Mouse (Mus musculus) CH12.LX (cell line): ENCODE measurements around the gene Evx2. TPM values are rescaled to one million over a fixed set of nuclear protein-coding genes. Genes with fewer than 3 reads are reported as not detected.

Source experiments
- DNase-seq: peaks from one replicate; pipeline ENCODE4 v3.0.0-alpha.2; 2013; ENCODE audit errors: extremely low read depth
- H3K27ac ChIP-seq: 2 replicates; pipeline ENCODE4 v1.5.1; 2012; ENCODE audit warnings: low read depth, mild to moderate bottlenecking, control low read depth, moderate library complexity; ENCODE audit not compliant: insufficient read depth
- H3K27me3 ChIP-seq: replicated peaks from 2 replicates; pipeline ENCODE3; 2012; ENCODE audit warnings: inconsistent platforms
- H3K36me3 ChIP-seq, 2 experiments: replicated peaks in 1 of 2; 2 replicates each; pipeline versions ENCODE3 to v1.6.1; 2012; ENCODE audit warnings: inconsistent platforms in 1 of 2, low read length in 1 of 2, mild to moderate bottlenecking in 1 of 2, mixed read lengths in 1 of 2, moderate library complexity in 1 of 2; ENCODE audit not compliant: control insufficient read depth in 1 of 2, insufficient read depth in 1 of 2
- H3K4me1 ChIP-seq, 2 experiments: 2 replicates each; pipeline ENCODE4 v1.6.1; 2012; ENCODE audit warnings: inconsistent platforms in 1 of 2, moderate library complexity in 1 of 2; ENCODE audit not compliant: insufficient read depth in 2 of 2, control insufficient read depth in 1 of 2
- H3K4me2 ChIP-seq: 2 replicates; pipeline ENCODE4 v1.6.1; 2012; ENCODE audit warnings: low read depth, mild to moderate bottlenecking, control low read depth; ENCODE audit not compliant: poor library complexity, insufficient read depth, severe bottlenecking
- H3K4me3 ChIP-seq, 3 experiments: fragments of 150-350 bp in 1 of 3; sonication (generic) in 1 of 3; replicated peaks in 1 of 3; 2 replicates each; pipeline versions ENCODE3 to v1.5.1; 2011 to 2012; ENCODE audit warnings: low read depth in 2 of 3, low read length in 2 of 3, mild to moderate bottlenecking in 2 of 3, moderate library complexity in 2 of 3, control low read depth in 1 of 3, improper control_type of control experiment in 1 of 3, inconsistent platforms in 1 of 3, mixed read lengths in 1 of 3; ENCODE audit not compliant: poor library complexity in 1 of 3
- H3K79me2 ChIP-seq: replicated peaks from 2 replicates; pipeline ENCODE4 v1.6.1; 2012; ENCODE audit warnings: mild to moderate bottlenecking, moderate library complexity; ENCODE audit not compliant: control insufficient read depth, poor library complexity, insufficient read depth, severe bottlenecking; ENCODE audit errors: extremely low read depth
- H3K9ac ChIP-seq: 2 replicates; pipeline ENCODE4 v1.6.1; 2012; ENCODE audit warnings: low read depth, mild to moderate bottlenecking, control low read depth, moderate library complexity; ENCODE audit not compliant: insufficient read depth
- H3K9me3 ChIP-seq: replicated peaks from 2 replicates; pipeline ENCODE3; 2012; ENCODE audit warnings: low read length, inconsistent platforms, mixed read lengths
- BHLHE40 ChIP-seq: IDR thresholded peaks from 2 replicates; pipeline ENCODE4 v1.6.1; 2011; ENCODE audit warnings: mild to moderate bottlenecking, low read depth, low read length, improper control_type of control experiment
- CTCF ChIP-seq, 2 experiments: IDR thresholded peaks in 1 of 2; conservative IDR thresholded peaks in 1 of 2; 2 replicates each; pipeline ENCODE4 v1.5.1; 2011 to 2012; ENCODE audit warnings: low read depth in 2 of 2, low read length in 2 of 2, improper control_type of control experiment in 1 of 2, inconsistent platforms in 1 of 2, mild to moderate bottlenecking in 1 of 2, moderate library complexity in 1 of 2
- ELF1 ChIP-seq: IDR thresholded peaks from 2 replicates; pipeline ENCODE4 v1.6.1; 2014; ENCODE audit warnings: low read depth, mild to moderate bottlenecking, inconsistent platforms, low read length, improper control_type of control experiment
- EP300 ChIP-seq: IDR thresholded peaks from 2 replicates; pipeline ENCODE4 v1.6.1; 2011; ENCODE audit warnings: low read length, improper control_type of control experiment
- HCFC1 ChIP-seq: IDR thresholded peaks from 2 replicates; pipeline ENCODE4 v1.6.1; 2012; ENCODE audit warnings: low read depth, mild to moderate bottlenecking, inconsistent platforms, low read length, improper control_type of control experiment
- JUN ChIP-seq: IDR thresholded peaks from 2 replicates; pipeline ENCODE4 v1.6.1; 2011; ENCODE audit warnings: low read depth, mild to moderate bottlenecking, low read length, improper control_type of control experiment, moderate library complexity; ENCODE audit not compliant: insufficient read depth
- JUND ChIP-seq: conservative IDR thresholded peaks from 2 replicates; pipeline ENCODE4 v1.6.1; 2011; ENCODE audit warnings: low read depth, low read length, improper control_type of control experiment
- KAT2A ChIP-seq: IDR thresholded peaks from 2 replicates; pipeline ENCODE4 v1.6.1; 2012; ENCODE audit warnings: low read length, improper control_type of control experiment, inconsistent platforms; ENCODE audit not compliant: insufficient replicate concordance
- MAFK ChIP-seq: IDR thresholded peaks from 2 replicates; pipeline ENCODE4 v1.6.1; 2011; ENCODE audit warnings: low read length, improper control_type of control experiment; ENCODE audit not compliant: insufficient replicate concordance
- MXI1 ChIP-seq: IDR thresholded peaks from 2 replicates; pipeline ENCODE4 v1.6.1; 2011; ENCODE audit warnings: mild to moderate bottlenecking, low read depth, low read length, improper control_type of control experiment
- NRF1 ChIP-seq: IDR thresholded peaks from 2 replicates; pipeline ENCODE4 v1.6.1; 2014; ENCODE audit warnings: low read depth, mild to moderate bottlenecking, inconsistent platforms, low read length, improper control_type of control experiment, moderate library complexity
- PAX5 ChIP-seq: IDR thresholded peaks from 2 replicates; pipeline ENCODE4 v1.6.1; 2012; ENCODE audit warnings: low read length, inconsistent platforms, mixed read lengths
- RAD21 ChIP-seq: IDR thresholded peaks from 2 replicates; pipeline ENCODE4 v1.6.1; 2011; ENCODE audit warnings: low read depth, mild to moderate bottlenecking, low read length, improper control_type of control experiment, moderate library complexity
- RCOR1 ChIP-seq: conservative IDR thresholded peaks from 2 replicates; pipeline ENCODE4 v1.6.1; 2012; ENCODE audit warnings: low read depth, mild to moderate bottlenecking, inconsistent platforms, low read length, improper control_type of control experiment
- SMC3 ChIP-seq: IDR thresholded peaks from 2 replicates; pipeline ENCODE4 v1.6.1; 2011; ENCODE audit warnings: low read depth, low read length, improper control_type of control experiment
- TBP ChIP-seq: conservative IDR thresholded peaks from 2 replicates; pipeline ENCODE4 v1.6.1; 2011; ENCODE audit warnings: low read depth, low read length, improper control_type of control experiment
- TCF12 ChIP-seq: IDR thresholded peaks from 2 replicates; pipeline ENCODE4 v1.6.1; 2014; ENCODE audit warnings: low read depth, mild to moderate bottlenecking, inconsistent platforms, low read length, improper control_type of control experiment
- UBTF ChIP-seq: IDR thresholded peaks from 2 replicates; pipeline ENCODE4 v1.6.1; 2012; ENCODE audit warnings: low read depth, mild to moderate bottlenecking, inconsistent platforms, low read length, improper control_type of control experiment, moderate library complexity
- ZKSCAN1 ChIP-seq: IDR thresholded peaks from 2 replicates; pipeline ENCODE4 v1.6.1; 2012; ENCODE audit warnings: low read depth, inconsistent platforms, low read length, improper control_type of control experiment, borderline replicate concordance
- ZMIZ1 ChIP-seq: IDR thresholded peaks from 2 replicates; pipeline ENCODE4 v1.6.1; 2012; ENCODE audit warnings: low read depth, mild to moderate bottlenecking, inconsistent platforms, low read length, improper control_type of control experiment
- ZNF384 ChIP-seq: IDR thresholded peaks from 2 replicates; pipeline ENCODE4 v1.6.1; 2012; ENCODE audit warnings: low read depth, low read length, improper control_type of control experiment, inconsistent platforms
- dilution Hi-C: fragments of 300-500 bp; cut with MboI; formaldehyde crosslinking; loops from 2 replicates; pipeline ENCODE4 v1.14.3; 2020; ENCODE audit warnings: low sequenced_read_pairs; ENCODE audit not compliant: extremely low pct_unique_long_range_greater_than_20kb, extremely low pct_ligation_motif_present
- in situ Hi-C: fragments of 300-500 bp; cut with MboI; formaldehyde crosslinking; loops from 3 replicates; pipeline ENCODE4 v1.14.3; 2019; ENCODE audit warnings: low sequenced_read_pairs, low pct_ligation_motif_present, low pct_unique_long_range_greater_than_20kb, mixed read lengths
- polyA plus RNA-seq: library from polyadenylated mRNA; unstranded; fragments of >175 nt; gene quantifications from 2 replicates; pipeline ENCODE4 v1.2.1, GENCODE M21; 2012; ENCODE audit warnings: low read depth; ENCODE audit not compliant: insufficient read length
- total RNA-seq, 2 experiments: library from RNA; depleted of rRNA; stranded (reverse); fragments of 300-350 nt in 1 of 2; fragments of >200 nt in 1 of 2; gene quantifications; 2 replicates each; pipeline ENCODE4 v1.2.3; 2012 to 2014

Gene Evx2
- total and polyA plus RNA-seq, 3 experiments, result not detected

DNA sequence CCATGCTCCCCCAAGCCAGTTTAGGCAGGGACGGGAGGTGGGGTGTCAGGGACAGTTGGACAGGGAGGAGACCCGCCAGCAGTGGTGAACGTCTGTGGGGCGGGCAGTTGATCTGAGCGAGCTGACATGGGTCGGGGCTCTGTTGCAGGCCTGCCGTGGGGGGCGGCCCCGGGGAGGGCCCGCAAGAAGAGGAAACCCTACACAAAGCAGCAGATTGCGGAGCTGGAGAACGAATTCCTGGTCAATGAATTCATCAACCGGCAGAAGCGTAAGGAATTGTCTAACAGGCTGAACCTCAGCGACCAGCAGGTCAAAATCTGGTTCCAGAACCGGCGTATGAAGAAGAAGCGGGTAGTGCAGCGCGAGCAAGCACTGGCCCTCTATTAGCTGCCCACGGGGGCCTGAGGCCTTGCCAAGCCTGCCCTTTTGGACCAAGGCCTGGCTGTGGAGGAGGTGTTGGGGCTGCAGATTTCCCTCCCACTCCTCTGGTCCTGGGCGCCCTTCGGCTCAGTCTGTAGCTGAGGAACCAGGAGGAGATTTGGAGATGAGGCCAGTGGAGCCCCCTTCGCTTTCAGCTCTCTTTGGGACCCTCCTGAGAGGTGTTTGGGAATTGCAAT lies 16.4 kb upstream of the Evx2 start:
- DNase-seq, result no peak
- no peak overlapping the region for H3K27ac ChIP-seq
- H3K4me1 ChIP-seq, result 0 out of 4 replicates have a peak, but pooled peaks cover 0 to 5% of the 10 kb centered on the region in 2 experiments
- no peaks in the 10 kb centered on the region for H3K79me2 ChIP-seq
- H3K27me3 ChIP-seq, result no peaks in the 10 kb centered on the region
- H3K4me3 ChIP-seq, result no peak overlapping the region
- no peak for TF ChIP-seq BHLHE40
- no peak for TF ChIP-seq SMC3
- no peak for TF ChIP-seq HCFC1
- no peak for TF ChIP-seq MXI1
- TF ChIP-seq PAX5, result no peak
- TF ChIP-seq EP300, result no peak
- no peak for TF ChIP-seq RCOR1
- peaks cover 9% of the 10 kb centered on the region for H3K9me3 ChIP-seq
- H3K4me2 ChIP-seq, result no peak overlapping the region
- H3K9ac ChIP-seq, result no peak overlapping the region
- in situ Hi-C loops (loop anchor here (25.0 kb wide), 1 partner anchor 637 kb away; no protein-coding TSS in a partner anchor), dilution Hi-C loops (no loop called here)
- no peaks in the 10 kb centered on the region for H3K36me3 ChIP-seq

DNA sequence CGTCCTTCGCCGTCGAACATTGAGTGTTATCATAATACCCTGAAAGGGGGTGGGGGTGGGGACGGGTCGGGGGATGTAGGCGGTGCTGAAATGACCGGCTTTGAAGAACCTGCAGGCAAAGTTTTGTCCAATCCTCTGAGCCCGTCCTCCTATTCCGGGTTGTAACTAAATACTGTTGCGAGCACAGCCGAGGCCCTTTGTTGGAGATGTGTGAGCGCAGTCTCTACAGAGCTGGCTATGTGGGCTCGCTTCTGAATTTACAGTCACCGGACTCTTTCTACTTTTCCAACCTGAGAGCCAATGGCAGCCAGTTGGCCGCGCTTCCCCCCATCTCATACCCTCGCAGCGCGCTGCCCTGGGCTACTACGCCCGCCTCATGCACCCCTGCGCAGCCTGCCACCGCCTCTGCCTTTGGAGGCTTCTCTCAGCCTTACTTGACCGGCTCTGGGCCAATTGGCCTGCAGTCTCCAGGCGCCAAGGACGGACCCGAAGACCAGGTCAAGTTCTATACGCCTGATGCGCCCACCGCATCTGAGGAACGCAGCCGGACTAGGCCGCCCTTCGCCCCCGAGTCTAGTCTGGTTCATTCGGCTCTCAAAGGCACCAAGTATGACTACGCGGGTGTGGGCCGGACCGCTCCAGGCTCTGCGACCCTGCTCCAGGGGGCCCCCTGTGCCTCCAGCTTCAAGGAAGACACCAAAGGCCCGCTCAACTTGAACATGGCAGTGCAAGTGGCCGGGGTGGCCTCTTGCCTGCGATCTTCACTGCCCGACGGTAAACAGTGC lies 15.7 kb upstream of the Evx2 start, which contains the start of gene Hoxd12:
TSS of gene Hoxd12 (plus strand) at position 133 of the 785 bp plus-strand sequence.
- no peak within 1 kb of the TSS for H3K4me2 ChIP-seq
- H3K9ac ChIP-seq, result no peak within 1 kb of the TSS
- H3K9me3 ChIP-seq, result peaks cover 5% of the 10 kb centered on the region
- no peak for DNase-seq
- H3K27ac ChIP-seq, result no peak within 1 kb of the TSS
- no peaks in the 10 kb centered on the region for H3K36me3 ChIP-seq
- H3K79me2 ChIP-seq, result no peaks in the 10 kb centered on the region
- H3K4me3 ChIP-seq, result no peak within 1 kb of the TSS
- no peaks in the 10 kb centered on the region for H3K27me3 ChIP-seq
- TF ChIP-seq TCF12 (no peak), ZKSCAN1 (no peak), RAD21 (no peak), JUND (no peak), JUN (no peak), BHLHE40 (no peak), MXI1 (no peak), ZNF384 (no peak), NRF1 (no peak), RCOR1 (no peak), CTCF (conservative IDR thresholded peaks at IDR 0.05 in 1 of 2, IDR thresholded peaks at IDR 0.05 in 1 of 2; ENCODE audit: low read depth in 2 of 2, low read length in 2 of 2) (no peak), KAT2A (no peak), ELF1 (no peak), MAFK (no peak), TBP (no peak), ZMIZ1 (no peak), UBTF (no peak)
- in situ Hi-C loops (loop anchor here (25.0 kb wide), 2 partner anchors 637 to 1088 kb away; partner anchors contain the start of gene Chrna1), dilution Hi-C loops (no loop called here)
- H3K4me1 ChIP-seq, result 0 out of 4 replicates have a peak, but pooled peaks cover 0 to 5% of the 10 kb centered on the region in 2 experiments
